Mouse (Mus musculus): ENCODE measurements around the gene Ss18l2.
A peak's percentile ranks its signal among the peaks of the same experiment; 100 is the strongest.

GRCm38 (mm10) chr9:121679549-121679948 lies 30.6 kb upstream of the Ss18l2 start:
- TF ChIP-seq CTCF (IDR thresholded peaks at IDR 0.05; ENCODE audit: low read depth), result peak; percentile 82
- no peak for TF ChIP-seq EP300 (IDR thresholded peaks at IDR 0.05; ENCODE audit: low read depth)

Measured in liver, postnatal 0 days (tissue).